Mouse (Mus musculus) liver, embryonic 14.5 days (tissue): Measurements from ENCODE around the gene Gm49387. TPM values are rescaled to one million over a fixed set of nuclear protein-coding genes. Genes with fewer than 3 reads are reported as not detected.
A peak's percentile ranks its signal among the peaks of the same experiment; 100 is the strongest.

Source experiments
- ATAC-seq: fragments of 200-750 bp; cut with Nextera tagmentation; 2 replicates; pipeline ENCODE4 v1.8.0; 2017; ENCODE audit warnings: moderate number of reproducible peaks, mild to moderate bottlenecking, moderate library complexity; ENCODE audit not compliant: insufficient read depth
- DNase-seq, 3 experiments: peaks; one replicate each; pipeline ENCODE4 v3.0.0-alpha.2; 2012 to 2013; ENCODE audit warnings: low read depth in 3 of 3, low spot score in 3 of 3
- H3K27ac ChIP-seq: fragments of 300-500 bp; sonication (generic); 2 replicates; pipeline ENCODE4 v1.5.1; 2014; ENCODE audit warnings: moderate library complexity, mild to moderate bottlenecking, control low read depth, inconsistent platforms
- H3K27me3 ChIP-seq: fragments of 300-500 bp; sonication (generic); 2 replicates; pipeline ENCODE4 v1.6.1; 2014; ENCODE audit warnings: mild to moderate bottlenecking, low read length, moderate library complexity; ENCODE audit not compliant: control insufficient read depth, insufficient read depth
- H3K36me3 ChIP-seq: fragments of 300-500 bp; sonication (generic); replicated peaks from 2 replicates; pipeline ENCODE4 v1.6.1; 2014; ENCODE audit warnings: low read depth; ENCODE audit not compliant: control insufficient read depth, insufficient read depth
- H3K4me1 ChIP-seq, 2 experiments: fragments of 200-500 bp in 1 of 2; fragments of 300-500 bp in 1 of 2; sonication (generic) in 1 of 2; replicated peaks; 2 replicates each; pipeline ENCODE4 v1.6.1; 2012 to 2014; ENCODE audit warnings: antibody characterized with exemption in 1 of 2, inconsistent platforms in 1 of 2, low read length in 1 of 2; ENCODE audit not compliant: control insufficient read depth in 2 of 2, insufficient read depth in 2 of 2
- H3K4me2 ChIP-seq: fragments of 300-500 bp; sonication (generic); 2 replicates; pipeline ENCODE4 v1.6.1; 2014; ENCODE audit warnings: low read depth, mild to moderate bottlenecking, control low read depth, moderate library complexity
- H3K4me3 ChIP-seq, 2 experiments: fragments of 200-500 bp in 1 of 2; fragments of 300-500 bp in 1 of 2; sonication (generic) in 1 of 2; 2 replicates each; pipeline ENCODE4 v1.5.1; 2012 to 2014; ENCODE audit warnings: low read depth in 2 of 2, low read length in 2 of 2, mild to moderate bottlenecking in 2 of 2, control low read depth in 1 of 2, inconsistent platforms in 1 of 2, moderate library complexity in 1 of 2; ENCODE audit not compliant: insufficient read depth in 1 of 2
- H3K9ac ChIP-seq: fragments of 300-500 bp; sonication (generic); replicated peaks from 2 replicates; pipeline ENCODE4 v1.6.1; 2014; ENCODE audit warnings: mild to moderate bottlenecking, control low read depth, moderate library complexity
- H3K9me3 ChIP-seq: fragments of 300-500 bp; sonication (generic); 2 replicates; pipeline ENCODE4 v1.6.1; 2016; ENCODE audit warnings: low read length, mixed read lengths; ENCODE audit not compliant: control insufficient read depth
- CTCF ChIP-seq: IDR thresholded peaks from 2 replicates; pipeline ENCODE4 v1.5.1; 2016; ENCODE audit warnings: antibody characterized with exemption, low read depth, control low read depth
- EP300 ChIP-seq: IDR thresholded peaks from 2 replicates; pipeline ENCODE4 v1.6.1; 2016; ENCODE audit warnings: antibody characterized with exemption, low read depth
- WGBS: fragments of 180-500 bp; shearing (Covaris S2); extraction: QIAGEN DNeasy Blood & Tissue Kit; methylation state at CpG from one replicate; pipeline ENCODE4 v1.1.7; 2014; ENCODE audit not compliant: insufficient replicate concordance; 5-methylcytosine and 5-hydroxymethylcytosine counted together
- polyA plus RNA-seq, 2 experiments: library from polyadenylated mRNA; depleted of rRNA in 1 of 2; stranded (reverse) in 1 of 2; unstranded in 1 of 2; fragments of >200 nt; fragmentation: Nextera tagmentation in 1 of 2; extraction: Ambion mirVana in 1 of 2; gene quantifications; 2 replicates each; pipeline versions ENCODE4 v1.2.1 to v1.2.3; 2012 to 2014

The Gm49387 gene
- polyA plus RNA-seq, 2 experiments = 0.65 TPM; not detected in 1

DNA sequence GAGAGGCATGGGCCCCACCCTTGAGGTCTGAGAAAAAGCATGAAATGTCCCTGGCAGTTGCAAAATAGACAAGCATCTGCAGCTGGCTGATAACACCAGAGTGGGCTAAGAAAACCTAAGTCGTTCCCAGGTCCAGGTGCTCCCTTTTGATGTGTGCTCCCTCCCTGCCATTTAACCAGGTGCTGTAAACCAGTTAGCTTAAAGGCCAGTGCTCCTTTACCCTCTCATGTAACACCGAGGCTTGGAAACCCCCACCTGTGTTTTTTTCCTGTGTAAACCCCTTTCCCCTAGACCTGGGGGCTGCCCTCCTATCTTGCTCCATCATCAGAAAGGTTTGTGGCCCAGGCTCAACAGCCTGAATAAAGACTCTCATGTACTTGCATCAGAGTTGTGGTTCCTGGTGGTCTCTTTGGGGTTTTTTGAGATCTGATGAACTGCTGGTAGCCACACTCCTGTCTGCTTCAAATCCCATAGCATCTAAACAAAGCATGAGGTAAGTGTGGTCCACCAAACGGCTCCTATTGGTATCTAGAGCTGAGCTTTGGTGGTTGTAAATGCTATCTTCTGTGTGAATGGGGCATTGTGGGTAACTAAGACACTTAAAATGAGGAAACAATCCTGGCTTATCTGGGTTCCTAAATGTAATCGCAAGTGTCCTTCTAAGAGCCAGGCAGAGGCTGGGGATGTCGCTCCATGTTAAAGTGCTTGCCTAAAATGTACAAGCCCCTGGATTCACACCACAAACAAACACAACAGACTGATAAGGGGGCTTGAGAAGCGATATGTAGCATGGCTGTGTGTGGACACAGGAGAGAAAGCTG lies 70.3 kb downstream of the Gm49387 start:
- TF ChIP-seq CTCF (no peak), EP300 (peak; percentile 64)
- Histone ChIP-seq H3K4me3 (no peak overlapping the region), H3K9me3 (no peaks in the 10 kb centered on the region), H3K27ac (no peak overlapping the region), H3K4me1 (peaks cover 11 to 25% of the 10 kb centered on the region in 2 experiments), H3K9ac (no peak overlapping the region), H3K4me2 (no peak overlapping the region), H3K27me3 (no peaks in the 10 kb centered on the region), H3K36me3 (no peaks in the 10 kb centered on the region)
- 7% methylated on average over 6 of the region's 6 CpGs for WGBS
- ATAC-seq (peak; percentile 75), DNase-seq (peak; percentile 34 to 62 (median 43))

DNA sequence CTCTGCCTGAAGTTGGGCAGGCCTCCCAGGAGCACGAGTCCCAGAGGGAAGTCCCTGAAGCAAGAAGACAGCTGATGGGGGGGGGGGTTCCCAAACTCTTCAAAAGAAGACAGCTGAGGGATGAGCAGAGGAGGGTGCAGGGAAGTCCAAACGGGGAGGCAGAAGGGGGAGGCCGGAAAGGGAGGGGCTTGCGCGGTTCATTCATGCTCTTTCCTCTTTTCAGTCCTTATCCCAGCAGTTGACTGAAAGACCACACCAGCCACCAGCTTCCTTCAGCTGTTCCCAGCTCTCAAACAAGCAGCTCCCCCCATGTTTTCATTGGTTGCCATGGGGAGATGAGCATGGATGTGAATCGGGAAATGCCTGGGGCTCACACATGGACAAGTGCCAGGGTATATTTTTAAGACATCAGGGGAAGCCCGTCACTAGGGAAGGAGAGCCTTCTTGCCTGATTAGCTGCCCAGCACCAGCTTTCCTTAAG lies 71.5 kb downstream of the Gm49387 start:
- peak in 1 of 3 experiments; percentile 14 for DNase-seq
- Histone ChIP-seq H3K27ac (no peak overlapping the region; the same call in 1 of the 2 replicates), H3K4me3 (no peak overlapping the region)

DNA sequence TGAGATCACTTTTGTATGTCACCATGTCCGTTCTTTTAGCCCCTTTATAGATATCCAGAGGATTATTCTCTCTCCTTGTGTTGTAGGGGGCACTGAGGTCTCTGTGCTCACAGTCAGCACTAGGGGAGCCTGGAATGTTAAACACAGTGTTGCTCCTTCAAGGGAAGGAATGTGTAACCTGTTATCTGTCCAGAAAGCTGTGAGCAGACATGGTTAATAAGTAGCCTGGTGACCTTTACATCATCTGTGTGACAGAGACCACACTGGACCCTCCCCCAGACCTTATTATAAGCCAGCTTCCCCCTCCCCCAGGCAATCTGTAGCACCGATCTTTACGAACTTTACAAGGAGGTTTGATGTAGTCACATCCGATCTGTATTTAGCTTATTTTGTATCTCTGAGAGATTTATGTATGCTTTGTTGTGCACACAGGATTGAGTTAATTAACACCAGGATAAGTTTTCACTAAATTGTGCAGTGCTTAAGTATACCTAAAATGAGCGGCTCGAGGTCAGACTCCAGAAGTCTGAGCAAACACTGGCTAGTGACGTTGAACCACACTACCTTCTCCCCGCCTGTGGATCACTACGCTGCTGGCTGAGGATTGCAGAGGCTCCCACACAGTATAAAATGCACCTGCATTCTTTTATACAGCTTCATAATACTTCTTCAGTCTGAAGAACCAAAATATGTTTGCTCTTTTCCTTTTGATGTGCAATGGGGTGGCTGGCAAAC lies 75.0 kb downstream of the Gm49387 start:
- no peak overlapping the region for H3K4me2 ChIP-seq
- H3K27me3 ChIP-seq = no peaks in the 10 kb centered on the region
- H3K9me3 ChIP-seq = no peaks in the 10 kb centered on the region
- WGBS = 64% methylated on average over 9 of the region's 9 CpGs
- no peaks in the 10 kb centered on the region for H3K36me3 ChIP-seq
- H3K4me3 ChIP-seq = no peak overlapping the region
- ATAC-seq (0 out of 2 replicates have a peak, but pooled peaks have one; percentile 21), DNase-seq (no peak)
- peaks cover 8 to 27% of the 10 kb centered on the region in 2 experiments for H3K4me1 ChIP-seq
- H3K9ac ChIP-seq = no peak overlapping the region
- TF ChIP-seq EP300 (no peak), CTCF (no peak)
- no peak overlapping the region for H3K27ac ChIP-seq

More for the DNA sequence above, 71.5 kb downstream of the Gm49387 start:
- Histone ChIP-seq H3K4me2 (no peak overlapping the region), H3K27me3 (no peaks in the 10 kb centered on the region), H3K9ac (no peak overlapping the region), H3K9me3 (no peaks in the 10 kb centered on the region), H3K4me1 (peaks cover 11 to 30% of the 10 kb centered on the region in 2 experiments), H3K36me3 (no peaks in the 10 kb centered on the region)
- TF ChIP-seq CTCF (no peak), EP300 (no peak)
- WGBS = 16% methylated on average over 7 of the region's 7 CpGs
- ATAC-seq = no peak

DNA sequence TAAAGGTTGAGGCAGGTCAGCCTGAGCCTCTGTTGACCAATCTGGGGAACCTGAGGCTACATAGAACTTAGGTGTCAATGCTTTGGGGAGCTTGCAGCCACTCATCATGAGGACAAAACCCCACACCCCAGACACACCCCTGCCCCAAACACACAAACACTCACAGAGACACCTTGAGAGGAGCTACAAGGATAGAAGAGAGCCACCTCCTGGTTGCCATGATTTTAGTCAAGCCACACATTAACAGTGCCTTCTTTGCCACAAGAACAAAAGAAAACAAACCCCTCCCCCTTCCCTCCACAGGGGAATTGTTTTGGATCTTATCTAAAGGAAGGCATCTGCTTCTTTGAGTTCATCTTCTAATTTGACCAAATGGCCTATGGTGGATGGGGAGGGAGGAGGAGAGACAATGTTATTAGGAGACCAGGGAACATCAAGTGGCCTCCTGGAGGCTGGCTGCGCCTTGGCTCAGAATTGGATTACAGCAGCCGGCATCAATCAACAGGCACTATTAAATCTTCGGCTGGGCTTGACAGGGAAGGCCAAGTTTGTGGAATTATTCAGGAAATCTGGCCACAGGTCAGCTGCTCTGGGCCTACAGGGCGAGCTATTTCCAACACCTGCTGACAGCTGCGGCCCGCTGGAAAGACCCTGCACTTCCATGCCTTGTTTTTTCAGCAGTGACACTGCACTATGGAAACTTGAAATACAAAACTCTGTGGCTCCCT lies 76.1 kb downstream of the Gm49387 start:
- Histone ChIP-seq H3K9me3 (no peaks in the 10 kb centered on the region), H3K4me3 (no peak overlapping the region), H3K9ac (no peak overlapping the region), H3K4me2 (no peak overlapping the region), H3K36me3 (no peaks in the 10 kb centered on the region), H3K27ac (no peak overlapping the region), H3K27me3 (no peaks in the 10 kb centered on the region), H3K4me1 (peaks cover 4 to 16% of the 10 kb centered on the region in 2 experiments)
- DNase-seq = no peak
- TF ChIP-seq CTCF = peak; percentile 6; the same call in 1 of the 2 replicates
- TF ChIP-seq EP300 = no peak
- WGBS = 53% methylated on average over 6 of the region's 6 CpGs
- no peak for ATAC-seq
